Mouse (Mus musculus): ENCODE measurements around the gene Ntn1. TPM values are rescaled to one million over a fixed set of nuclear protein-coding genes. Genes with fewer than 3 reads are reported as not detected.
A peak's percentile ranks its signal among the peaks of the same experiment; 100 is the strongest.

Gene Ntn1
- polyA plus RNA-seq, 1 experiment from 2014 or later, result 4.8 TPM

DNA sequence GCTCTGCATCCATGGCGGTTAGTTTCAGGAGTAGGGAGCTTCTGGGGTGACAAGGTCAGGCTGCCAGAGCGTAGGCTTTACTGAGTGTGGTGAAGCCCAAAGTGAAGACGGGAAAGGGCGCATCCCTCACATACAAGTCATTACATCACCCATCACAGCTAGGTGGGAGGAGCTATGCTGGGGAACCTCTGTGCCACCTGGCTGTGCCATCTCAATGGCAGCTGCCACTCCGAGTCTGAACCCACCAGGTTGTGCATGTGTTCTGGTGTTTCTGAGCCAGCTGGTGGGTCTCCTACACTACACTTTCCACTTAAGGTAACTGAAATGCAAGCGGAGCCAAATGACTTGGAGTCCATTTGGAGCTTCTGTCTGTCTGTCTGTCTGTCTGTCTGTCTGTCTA is 172.8 kb downstream of the Ntn1 start:
- Histone ChIP-seq H3K27me3 (ENCODE audit: control insufficient read depth, insufficient read depth, low read length) (no peaks in the 10 kb centered on the region), H3K9ac (ENCODE audit: low read length) (no peak overlapping the region), H3K4me2 (ENCODE audit: low read depth, low read length, severe bottlenecking) (no peak overlapping the region), H3K4me3 (ENCODE audit: low read depth, low read length) (no peak overlapping the region), H3K36me3 (ENCODE audit: control insufficient read depth, insufficient read depth, low read length) (no peaks in the 10 kb centered on the region), H3K27ac (ENCODE audit: low read depth, low read length) (no peak overlapping the region), H3K9me3 (ENCODE audit: control insufficient read depth, low read length) (no peaks in the 10 kb centered on the region), H3K4me1 (replicated peaks; ENCODE audit: control insufficient read depth, insufficient read depth, low read length) (peaks cover 16% of the 10 kb centered on the region; the same call in 1 of the 2 replicates)
- ATAC-seq (replicated peaks; ENCODE audit: low FRiP score) (no peak), DNase-seq (ENCODE audit: low spot score) (no peak)
- WGBS, result 88% methylated on average over 6 of the region's 6 CpGs

DNA sequence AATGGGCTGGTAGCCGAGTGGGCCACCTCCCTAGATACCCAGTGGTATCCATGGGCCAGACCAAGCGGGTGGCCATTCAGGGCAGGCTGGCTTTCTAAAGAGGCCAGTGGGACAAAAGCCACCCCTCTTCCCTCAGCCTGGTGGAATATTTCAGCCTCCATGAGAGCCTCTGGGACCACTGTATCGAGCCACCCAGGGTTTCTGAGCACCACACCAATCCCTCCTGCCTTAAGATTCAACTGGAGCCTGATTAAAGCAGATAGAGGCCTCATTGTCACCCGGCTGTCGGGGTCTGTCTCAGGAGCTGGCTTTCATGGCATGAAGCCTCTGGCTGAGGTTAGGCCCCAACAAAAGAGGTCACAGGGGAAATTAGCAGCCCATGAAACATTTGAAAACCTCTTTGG is 174.0 kb downstream of the Ntn1 start:
- H3K4me2 ChIP-seq (ENCODE audit: low read depth, low read length, severe bottlenecking), result no peak overlapping the region
- DNase-seq (ENCODE audit: low spot score) (no peak), ATAC-seq (replicated peaks; ENCODE audit: low FRiP score) (no peak)
- H3K27me3 ChIP-seq (ENCODE audit: control insufficient read depth, insufficient read depth, low read length), result no peaks in the 10 kb centered on the region
- no peaks in the 10 kb centered on the region for H3K36me3 ChIP-seq (ENCODE audit: control insufficient read depth, insufficient read depth, low read length)
- no peak overlapping the region for H3K9ac ChIP-seq (ENCODE audit: low read length)
- 18% methylated on average over 5 of the region's 5 CpGs for WGBS
- no peak overlapping the region for H3K4me3 ChIP-seq (ENCODE audit: low read depth, low read length)
- H3K9me3 ChIP-seq (ENCODE audit: control insufficient read depth, low read length), result no peaks in the 10 kb centered on the region
- peaks cover 16% of the 10 kb centered on the region; the same call in 1 of the 2 replicates for H3K4me1 ChIP-seq (replicated peaks; ENCODE audit: control insufficient read depth, insufficient read depth, low read length)
- no peak overlapping the region for H3K27ac ChIP-seq (ENCODE audit: low read depth, low read length)

DNA sequence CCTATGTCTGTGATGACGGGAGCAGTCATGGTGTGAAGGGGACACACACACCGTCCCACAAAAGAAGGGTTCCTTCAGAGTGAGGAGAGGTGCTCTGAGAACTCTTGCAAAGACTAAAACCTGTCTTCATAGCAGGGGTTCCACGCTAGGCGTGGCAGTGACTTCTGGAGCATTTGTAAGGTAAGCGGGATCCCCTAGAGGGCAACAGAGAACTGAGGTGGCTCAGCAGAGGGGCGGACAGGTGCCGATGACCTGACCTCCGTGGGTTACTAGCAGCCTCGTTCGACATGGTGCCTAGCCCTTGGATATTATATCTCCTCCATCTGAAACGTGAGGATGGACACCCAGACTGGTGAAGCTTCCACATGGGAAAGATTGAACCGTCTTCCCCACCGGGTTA is 177.5 kb downstream of the Ntn1 start:
- Histone ChIP-seq H3K27me3 (ENCODE audit: control insufficient read depth, insufficient read depth, low read length) (no peaks in the 10 kb centered on the region), H3K4me2 (ENCODE audit: low read depth, low read length, severe bottlenecking) (no peak overlapping the region), H3K9me3 (ENCODE audit: control insufficient read depth, low read length) (no peaks in the 10 kb centered on the region), H3K27ac (ENCODE audit: low read depth, low read length) (no peak overlapping the region), H3K36me3 (ENCODE audit: control insufficient read depth, insufficient read depth, low read length) (no peaks in the 10 kb centered on the region), H3K4me1 (replicated peaks; ENCODE audit: control insufficient read depth, insufficient read depth, low read length) (peaks cover 9% of the 10 kb centered on the region; the same call in 1 of the 2 replicates), H3K9ac (ENCODE audit: low read length) (no peak overlapping the region), H3K4me3 (ENCODE audit: low read depth, low read length) (no peak overlapping the region)
- 67% methylated on average over 13 of the region's 13 CpGs for WGBS
- ATAC-seq (replicated peaks; ENCODE audit: low FRiP score) (no peak), DNase-seq (ENCODE audit: low spot score) (no peak)

DNA sequence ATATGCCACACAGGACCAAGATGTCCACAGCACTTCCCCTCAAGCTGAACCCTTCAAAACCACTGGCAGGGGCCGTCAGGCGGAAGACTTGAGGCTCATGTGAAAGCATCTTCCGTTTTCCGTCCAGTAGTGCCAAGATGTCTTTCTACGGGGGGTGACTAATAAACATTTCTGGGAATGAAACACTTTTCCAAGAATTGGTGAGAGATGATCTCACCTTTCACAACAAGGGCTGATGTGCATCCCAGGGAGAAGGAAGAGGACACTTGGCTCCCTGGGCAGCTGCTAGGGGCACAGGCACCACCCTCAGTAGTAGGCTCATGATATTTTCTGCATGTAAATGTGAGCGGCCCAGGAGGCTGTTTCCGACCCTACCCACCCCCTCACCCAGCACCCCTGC is 178.4 kb downstream of the Ntn1 start:
- Histone ChIP-seq H3K4me3 (ENCODE audit: low read depth, low read length) (no peak overlapping the region), H3K9me3 (ENCODE audit: control insufficient read depth, low read length) (no peaks in the 10 kb centered on the region), H3K27ac (ENCODE audit: low read depth, low read length) (no peak overlapping the region), H3K27me3 (ENCODE audit: control insufficient read depth, insufficient read depth, low read length) (no peaks in the 10 kb centered on the region), H3K9ac (ENCODE audit: low read length) (no peak overlapping the region), H3K4me1 (replicated peaks; ENCODE audit: control insufficient read depth, insufficient read depth, low read length) (peaks cover 8% of the 10 kb centered on the region; the same call in 1 of the 2 replicates), H3K4me2 (ENCODE audit: low read depth, low read length, severe bottlenecking) (no peak overlapping the region), H3K36me3 (ENCODE audit: control insufficient read depth, insufficient read depth, low read length) (no peaks in the 10 kb centered on the region)
- 88% methylated on average over 7 of the region's 7 CpGs for WGBS
- ATAC-seq (replicated peaks; ENCODE audit: low FRiP score) (no peak), DNase-seq (ENCODE audit: low spot score) (no peak)

DNA sequence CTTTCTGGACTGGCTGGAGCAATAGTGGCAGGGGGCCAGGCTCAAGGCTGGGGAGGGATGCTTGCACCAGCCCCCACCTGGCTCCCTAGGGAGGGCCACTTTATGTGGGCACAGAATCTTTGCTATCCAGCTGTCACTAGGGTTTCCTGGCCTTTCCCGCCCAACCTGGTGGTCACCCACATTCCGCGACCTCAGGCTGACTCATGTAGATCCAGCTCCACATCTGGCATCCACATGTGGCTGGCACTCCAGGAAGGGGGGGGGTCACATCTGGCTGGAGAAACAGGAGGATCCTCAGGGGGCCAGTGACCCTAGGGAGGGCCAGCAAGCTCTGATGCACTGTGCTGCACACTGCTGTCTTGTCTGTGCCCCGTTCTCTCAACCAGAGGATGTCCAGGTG is 179.9 kb downstream of the Ntn1 start:
- H3K27ac ChIP-seq (ENCODE audit: low read depth, low read length), result no peak overlapping the region

DNA sequence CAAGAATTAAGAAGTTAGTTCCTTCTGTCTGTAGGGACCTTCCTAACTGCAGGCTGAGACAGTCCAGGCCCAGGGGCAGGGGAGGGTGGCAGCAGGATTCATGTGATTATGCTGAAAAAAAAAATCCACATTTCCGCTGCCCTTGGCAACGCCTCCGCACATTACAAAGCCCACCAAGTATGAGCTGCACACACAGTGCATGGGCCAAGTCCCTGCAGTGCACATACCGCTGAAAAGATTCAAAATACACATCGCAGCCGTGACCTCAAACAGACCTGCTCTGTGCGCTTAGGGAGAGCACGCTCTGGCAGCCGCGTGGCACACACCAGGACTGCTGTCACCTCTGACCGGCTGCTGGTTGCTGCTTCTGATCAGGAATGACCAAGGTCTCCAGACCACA is 184.6 kb downstream of the Ntn1 start:
- no peak overlapping the region for H3K4me3 ChIP-seq (ENCODE audit: low read depth, low read length)
- no peaks in the 10 kb centered on the region for H3K36me3 ChIP-seq (ENCODE audit: control insufficient read depth, insufficient read depth, low read length)
- ATAC-seq (replicated peaks; ENCODE audit: low FRiP score) (no peak), DNase-seq (ENCODE audit: low spot score) (no peak)
- no peak overlapping the region for H3K4me2 ChIP-seq (ENCODE audit: low read depth, low read length, severe bottlenecking)
- H3K27me3 ChIP-seq (ENCODE audit: control insufficient read depth, insufficient read depth, low read length), result no peaks in the 10 kb centered on the region
- H3K27ac ChIP-seq (ENCODE audit: low read depth, low read length), result peak overlapping the region; percentile 83
- peaks cover 22% of the 10 kb centered on the region for H3K4me1 ChIP-seq (replicated peaks; ENCODE audit: control insufficient read depth, insufficient read depth, low read length)
- WGBS, result 74% methylated on average over 11 of the region's 11 CpGs
- no peaks in the 10 kb centered on the region for H3K9me3 ChIP-seq (ENCODE audit: control insufficient read depth, low read length)
- no peak overlapping the region for H3K9ac ChIP-seq (ENCODE audit: low read length)

More for the DNA sequence above, 179.9 kb downstream of the Ntn1 start:
- Histone ChIP-seq H3K36me3 (ENCODE audit: control insufficient read depth, insufficient read depth, low read length) (no peaks in the 10 kb centered on the region), H3K4me3 (ENCODE audit: low read depth, low read length) (no peak overlapping the region), H3K27me3 (ENCODE audit: control insufficient read depth, insufficient read depth, low read length) (no peaks in the 10 kb centered on the region), H3K9me3 (ENCODE audit: control insufficient read depth, low read length) (no peaks in the 10 kb centered on the region), H3K4me2 (ENCODE audit: low read depth, low read length, severe bottlenecking) (no peak overlapping the region), H3K9ac (ENCODE audit: low read length) (no peak overlapping the region), H3K4me1 (replicated peaks; ENCODE audit: control insufficient read depth, insufficient read depth, low read length) (peaks cover 9% of the 10 kb centered on the region)
- ATAC-seq (replicated peaks; ENCODE audit: low FRiP score) (no peak), DNase-seq (ENCODE audit: low spot score) (no peak)
- 76% methylated on average over 4 of the region's 4 CpGs for WGBS

DNA sequence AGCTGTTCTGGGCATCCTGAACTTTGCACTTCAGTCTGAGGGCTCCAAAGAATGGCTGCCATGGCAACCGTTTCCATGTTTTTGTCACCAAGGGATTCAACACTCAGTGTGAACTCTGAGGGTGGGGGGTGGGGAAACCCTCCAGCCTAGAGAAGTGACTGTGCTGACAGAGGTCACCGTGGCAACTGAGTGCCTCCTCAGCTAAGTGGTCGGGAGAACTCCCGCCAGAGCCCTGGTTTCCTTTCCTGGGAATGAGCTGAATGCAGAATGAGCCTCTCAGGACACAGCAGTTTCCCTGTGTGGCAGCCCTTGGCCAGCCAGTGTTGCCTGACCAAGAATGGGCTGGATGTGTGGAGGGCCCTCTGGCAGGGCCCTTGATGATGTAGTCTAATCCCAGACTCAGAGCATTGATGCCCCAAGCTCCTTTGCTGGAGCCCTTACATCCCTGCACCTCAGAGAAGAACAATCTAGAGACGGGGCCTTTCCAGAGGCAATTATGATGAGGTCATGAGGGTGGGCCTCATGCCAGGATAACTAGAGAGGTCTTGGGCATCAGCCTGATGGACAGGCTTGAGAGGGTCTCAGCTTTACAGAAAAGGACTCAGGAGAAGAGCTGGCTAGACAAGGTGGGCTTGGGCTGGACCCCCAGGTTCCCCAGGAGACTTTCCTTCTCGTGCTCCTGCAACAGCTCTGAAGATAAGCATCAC is 185.3 kb downstream of the Ntn1 start:
- Histone ChIP-seq H3K4me3 (ENCODE audit: low read depth, low read length) (no peak overlapping the region), H3K4me1 (replicated peaks; ENCODE audit: control insufficient read depth, insufficient read depth, low read length) (peaks cover 22% of the 10 kb centered on the region), H3K27me3 (ENCODE audit: control insufficient read depth, insufficient read depth, low read length) (no peaks in the 10 kb centered on the region), H3K27ac (ENCODE audit: low read depth, low read length) (peak overlapping the region; percentile 83), H3K4me2 (ENCODE audit: low read depth, low read length, severe bottlenecking) (no peak overlapping the region), H3K9me3 (ENCODE audit: control insufficient read depth, low read length) (no peaks in the 10 kb centered on the region), H3K36me3 (ENCODE audit: control insufficient read depth, insufficient read depth, low read length) (no peaks in the 10 kb centered on the region), H3K9ac (ENCODE audit: low read length) (peak overlapping the region; percentile 2; the same call in 1 of the 2 replicates)
- DNase-seq (ENCODE audit: low spot score) (peak; percentile 82), ATAC-seq (replicated peaks; ENCODE audit: low FRiP score) (peak; percentile 61)
- 23% methylated on average over 6 of the region's 6 CpGs for WGBS

DNA sequence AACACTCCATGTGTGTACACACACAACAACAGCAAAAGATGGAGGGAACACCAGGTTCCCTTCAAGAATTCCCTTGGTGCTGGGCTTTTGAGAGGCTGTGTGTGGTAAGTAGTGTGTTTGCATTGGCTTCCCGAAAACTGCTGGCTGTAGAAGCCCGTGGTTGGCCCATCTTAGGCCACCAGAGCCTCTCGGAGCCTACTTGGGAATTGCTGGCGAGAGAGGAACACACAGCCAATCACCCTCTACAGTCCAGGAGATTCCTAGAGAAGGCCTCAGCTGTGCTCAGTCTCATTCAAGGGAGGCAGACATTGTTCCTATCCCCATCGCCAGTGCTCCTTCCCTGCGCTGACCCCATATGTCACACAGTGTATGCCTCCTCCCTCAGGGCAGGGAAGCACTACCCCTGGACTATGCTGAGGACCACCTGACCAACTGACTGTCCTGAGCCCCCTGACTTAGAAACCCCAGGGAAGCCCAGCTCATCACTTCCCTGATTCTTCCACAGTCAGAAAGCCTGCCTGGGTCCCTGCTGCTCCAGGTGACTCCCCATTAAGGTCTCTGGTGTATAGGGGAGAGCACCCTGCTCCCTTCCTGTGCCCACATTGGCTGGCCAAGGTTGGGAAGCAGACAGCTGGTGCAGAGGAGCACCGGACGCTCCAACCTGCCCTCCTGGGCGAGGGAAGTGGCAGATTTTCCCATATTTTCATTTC is 186.0 kb downstream of the Ntn1 start:
- no peak for DNase-seq (ENCODE audit: low spot score)
- Histone ChIP-seq H3K4me1 (replicated peaks; ENCODE audit: control insufficient read depth, insufficient read depth, low read length) (peaks cover 22% of the 10 kb centered on the region), H3K4me2 (ENCODE audit: low read depth, low read length, severe bottlenecking) (no peak overlapping the region), H3K36me3 (ENCODE audit: control insufficient read depth, insufficient read depth, low read length) (no peaks in the 10 kb centered on the region), H3K9me3 (ENCODE audit: control insufficient read depth, low read length) (no peaks in the 10 kb centered on the region), H3K9ac (ENCODE audit: low read length) (peak overlapping the region; percentile 28; the same call in 1 of the 2 replicates), H3K4me3 (ENCODE audit: low read depth, low read length) (no peak overlapping the region), H3K27ac (ENCODE audit: low read depth, low read length) (peak overlapping the region; percentile 78), H3K27me3 (ENCODE audit: control insufficient read depth, insufficient read depth, low read length) (no peaks in the 10 kb centered on the region)
- WGBS, result 61% methylated on average over 9 of the region's 9 CpGs
- ATAC-seq (replicated peaks; ENCODE audit: low FRiP score), result peak; percentile 34; the same call in 1 of the 2 replicates

Measured in forebrain, embryonic 11.5 days (tissue).